Mouse (Mus musculus) ovary, adult 18-20 months (tissue): ENCODE measurements around the gene Crygn.
"Not testable (repeated sequence)": the region's sequence is repeated elsewhere in the genome, so short reads cannot be mapped to it uniquely, and the experiment has no call there.

ENCODE experiments used
- DNase-seq: peaks from one replicate; pipeline ENCODE4 v3.0.0; 2022; ENCODE audit warnings: low spot score, mixed read lengths

Gene Crygn

GRCm38 (mm10) chr5:24757816-24758215 is at the start of gene Crygn:
Gene Crygn (minus strand): TSS chr5:24758008.
- no peak for DNase-seq

DNA sequence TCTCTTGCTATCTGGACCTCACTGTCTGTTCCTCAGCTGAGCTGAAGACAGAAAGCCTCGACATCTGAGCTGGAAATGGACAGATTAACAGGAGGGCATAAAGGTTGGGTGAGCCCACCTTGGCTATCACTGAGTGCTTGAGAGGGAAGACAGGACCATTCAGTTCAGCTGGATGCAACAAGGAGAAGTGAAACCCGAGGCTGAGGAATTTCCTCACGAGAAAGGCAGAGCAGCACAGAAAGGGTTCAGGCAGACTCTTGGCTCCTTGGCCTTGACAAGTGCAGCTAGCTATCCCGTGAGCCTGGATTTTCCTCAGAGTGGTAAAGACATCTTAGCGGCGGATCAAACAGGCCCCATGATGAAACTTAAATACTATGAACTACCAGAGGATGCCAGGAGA is 47.4 kb upstream of the Crygn start:
- DNase-seq, result no peak

DNA sequence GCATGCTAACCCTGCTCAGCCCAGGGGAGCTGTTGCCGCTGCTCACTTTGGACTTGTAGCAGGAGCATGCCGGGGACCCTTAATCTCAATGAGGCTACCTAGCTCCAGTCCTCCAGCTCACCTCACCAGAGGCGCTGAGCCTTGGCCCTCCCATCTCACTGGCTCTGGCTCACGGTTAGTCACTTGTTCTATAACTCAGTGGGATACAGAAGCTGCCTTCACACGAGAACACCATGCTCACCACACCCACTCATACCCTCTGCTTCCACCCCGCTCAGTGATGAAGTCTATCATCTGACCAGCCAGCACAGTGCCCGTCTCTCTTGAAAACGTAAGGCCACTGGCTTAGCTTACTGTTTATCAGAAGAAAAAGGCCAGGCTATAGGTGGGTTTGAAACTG is 46.9 kb upstream of the Crygn start:
- DNase-seq, result no peak

DNA sequence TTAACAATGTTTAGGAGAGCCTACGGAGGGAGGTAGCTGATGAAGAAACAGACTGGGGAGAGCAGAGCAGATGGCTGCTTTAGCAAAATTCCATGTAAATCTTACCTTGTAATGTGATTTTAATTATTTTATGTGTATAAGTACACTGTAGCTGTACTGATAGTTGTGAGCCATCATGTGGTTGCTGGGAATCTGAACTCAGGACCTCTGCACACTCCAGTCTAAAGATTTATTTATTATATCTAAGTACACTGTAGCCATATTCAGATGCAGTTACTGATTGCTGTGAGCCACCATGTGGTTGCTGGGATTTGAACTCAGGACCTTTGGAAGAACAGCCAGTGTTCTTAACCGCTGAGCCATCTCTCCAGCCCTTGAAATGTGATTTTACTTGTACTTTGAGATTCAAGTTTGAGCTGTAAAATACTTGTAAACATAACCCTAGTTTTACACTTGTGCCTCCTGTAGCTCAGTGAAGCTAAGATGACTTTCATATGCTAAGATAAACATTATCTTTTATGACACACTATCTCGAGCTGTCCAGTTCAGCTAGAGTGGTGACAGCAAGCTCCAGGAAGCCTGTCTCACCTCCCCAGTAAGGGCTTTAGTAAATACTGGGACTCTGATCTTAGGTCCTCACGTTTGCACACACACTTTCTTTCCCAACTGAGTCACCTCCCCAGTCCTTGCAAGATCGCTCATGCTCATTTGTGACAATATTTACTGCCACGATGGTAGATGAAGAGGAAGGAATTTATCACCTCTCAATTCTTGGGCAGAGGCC is 44.2 kb upstream of the Crygn start:
- DNase-seq, result no peak

DNA sequence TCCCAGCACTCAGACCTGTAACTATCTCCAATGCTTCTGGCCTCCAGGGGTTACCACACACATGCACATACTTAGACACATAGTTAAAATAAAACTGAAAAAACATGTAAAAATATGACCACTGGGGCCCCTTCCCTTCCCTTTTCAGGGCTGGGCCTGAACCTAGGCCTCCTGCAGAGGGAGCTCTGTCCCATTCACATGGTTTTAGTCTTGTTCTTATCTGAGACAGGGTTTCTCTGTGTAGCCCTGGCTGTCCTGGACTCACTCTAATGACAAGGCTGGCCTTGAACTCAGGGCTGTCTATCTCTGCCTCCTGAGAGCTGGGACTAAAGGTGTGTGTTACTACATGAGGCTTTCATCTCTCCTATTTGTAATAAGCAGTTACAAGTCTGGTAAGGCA is 42.6 kb upstream of the Crygn start:
- no peak for DNase-seq

- DNase-seq, result no peak
These were observed 40.8 kb upstream of the Crygn start for GRCm38 (mm10) chr5:24798639-24799038.

DNA sequence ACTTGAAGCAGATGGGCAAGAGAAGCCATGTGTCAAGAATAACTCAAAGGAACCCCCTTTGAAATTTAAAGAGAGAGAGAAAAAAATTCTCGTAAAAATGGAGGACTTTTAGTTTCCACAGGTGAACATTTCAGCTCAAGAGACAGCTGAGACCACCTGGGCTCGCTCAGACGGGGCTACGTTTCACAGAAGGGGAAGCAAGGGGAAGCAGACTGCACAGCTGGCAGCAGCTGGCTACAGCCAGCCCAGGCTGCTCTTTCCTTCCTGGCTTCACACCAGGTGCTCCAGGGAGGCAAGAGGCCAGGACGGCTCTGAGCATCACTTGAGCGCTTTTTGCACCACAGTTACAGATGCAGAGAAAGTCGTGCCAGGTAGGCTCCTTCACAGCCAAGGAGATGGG is 40.0 kb upstream of the Crygn start:
- no peak for DNase-seq

DNA sequence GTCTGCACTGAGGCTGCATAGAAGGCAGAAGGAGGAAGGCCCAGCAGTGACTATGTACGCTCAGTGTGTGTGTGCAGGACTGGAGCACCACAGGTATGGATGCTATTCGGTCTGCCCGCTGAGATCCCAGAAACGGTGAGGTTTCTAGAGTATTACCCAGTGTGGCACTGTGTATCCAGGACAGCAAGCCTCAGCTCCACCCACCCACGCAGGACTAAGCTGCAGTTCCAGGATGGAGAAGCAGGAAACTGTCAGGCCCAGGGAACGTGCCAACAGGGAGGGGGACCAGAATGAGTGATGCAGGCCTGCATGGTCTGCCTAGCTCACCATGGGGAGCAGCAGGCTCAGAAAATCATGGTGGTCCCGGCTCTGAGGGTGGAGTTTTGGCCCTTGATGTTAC is 35.2 kb upstream of the Crygn start:
- no peak for DNase-seq

- DNase-seq, result no peak
These were observed 25.1 kb upstream of the Crygn start for GRCm38 (mm10) chr5:24782957-24783356.

GRCm38 (mm10) chr5:24781048-24781447 is 23.2 kb upstream of the Crygn start:
- no peak for DNase-seq

- no peak for DNase-seq
These were observed 22.2 kb upstream of the Crygn start for GRCm38 (mm10) chr5:24779881-24780512.

DNA sequence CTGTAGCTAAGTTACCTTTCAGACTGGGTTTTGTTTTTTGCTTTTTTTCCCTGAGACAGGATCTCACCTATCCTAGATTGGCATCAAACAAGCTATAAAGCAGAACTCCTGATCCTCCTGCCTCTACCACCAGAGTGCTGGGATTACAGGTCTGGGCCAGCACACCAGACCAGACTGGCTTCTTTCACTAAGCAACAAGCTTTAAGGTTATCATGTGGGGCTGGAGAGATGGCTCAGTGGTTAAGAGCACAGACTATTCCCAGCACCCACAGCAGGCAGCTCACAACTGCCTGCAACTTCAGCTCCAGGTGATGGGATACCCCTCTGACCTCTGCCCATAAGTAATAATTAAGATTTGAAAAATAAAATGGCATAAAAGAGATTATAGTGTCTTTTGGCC is 21.5 kb upstream of the Crygn start:
- DNase-seq, result no peak

GRCm38 (mm10) chr5:24778843-24779140 is 21.0 kb upstream of the Crygn start:
- no peak for DNase-seq

- DNase-seq, result no peak
These were observed 20.5 kb upstream of the Crygn start for GRCm38 (mm10) chr5:24778082-24778842.

- DNase-seq, result no peak
These were observed 18.9 kb upstream of the Crygn start for GRCm38 (mm10) chr5:24776681-24777080.

- not testable (repeated sequence) for DNase-seq
These were observed 16.7 kb upstream of the Crygn start for GRCm38 (mm10) chr5:24774549-24774948.

GRCm38 (mm10) chr5:24756931-24757330 is 877 bp downstream of the Crygn start:
- DNase-seq, result no peak

- no peak for DNase-seq
These were observed 5.7 kb downstream of the Crygn start for GRCm38 (mm10) chr5:24752175-24752498.

- peak; percentile 59 for DNase-seq
These were observed 6.3 kb downstream of the Crygn start for GRCm38 (mm10) chr5:24751305-24752174.

DNA sequence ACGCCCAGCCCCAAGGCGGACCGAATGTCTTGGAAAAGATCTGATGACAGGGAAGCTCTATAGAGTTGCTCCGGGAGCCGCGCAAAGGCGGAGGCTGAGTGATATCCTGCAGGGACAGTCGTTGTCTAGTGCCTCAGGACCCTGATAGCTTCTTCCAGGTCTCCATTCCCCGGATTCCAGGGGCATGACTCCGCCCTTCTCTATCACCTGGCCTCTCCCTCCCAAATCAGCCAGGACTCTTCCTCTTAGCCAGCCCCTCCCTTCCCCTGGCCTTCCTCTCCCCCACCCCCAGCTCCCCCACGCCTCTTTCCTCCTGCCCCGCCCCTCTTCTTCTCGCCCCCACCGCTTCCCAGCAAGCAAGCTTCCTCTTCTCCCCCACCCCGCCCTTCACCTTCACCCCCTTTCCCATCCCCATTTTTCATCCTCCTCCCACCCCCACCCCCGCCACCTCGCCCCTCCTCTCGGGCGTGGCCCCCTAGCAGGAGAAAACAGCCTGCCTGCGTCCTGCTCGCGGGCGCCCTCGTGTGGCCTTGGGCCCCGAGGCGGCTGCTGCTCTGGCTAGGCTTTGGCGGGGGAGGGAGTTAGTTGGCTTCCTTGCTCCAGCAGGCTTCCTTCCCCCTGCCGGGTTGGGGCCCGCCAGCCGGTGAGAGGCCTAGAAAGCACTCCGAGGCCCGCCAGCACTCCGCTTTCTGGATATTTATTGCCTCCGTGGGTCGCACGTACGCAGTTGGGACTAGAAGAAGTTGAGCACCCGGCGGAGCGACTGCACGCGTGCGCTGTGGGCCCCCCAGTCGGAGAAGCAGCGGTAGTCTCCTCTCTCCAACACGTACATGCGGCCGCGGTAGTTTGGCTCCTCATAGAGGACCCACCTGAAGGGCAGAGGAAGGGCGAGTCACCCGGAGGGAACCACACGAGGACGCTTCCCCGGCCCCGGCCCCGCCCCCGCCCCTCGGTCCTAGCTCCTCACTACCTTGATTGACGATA is 7.2 kb downstream of the Crygn start:
- DNase-seq, result peak; percentile 75

- no peak for DNase-seq
These were observed 8.1 kb downstream of the Crygn start for GRCm38 (mm10) chr5:24749731-24750130.
